Mouse (Mus musculus) spleen, adult 2 months (tissue): ENCODE results near the gene Capn10.

Experiments used
- CTCF ChIP-seq: fragments of 200-500 bp; IDR thresholded peaks from 2 replicates; pipeline ENCODE4 v1.5.1; 2011; ENCODE audit warnings: mild to moderate bottlenecking, inconsistent platforms; ENCODE audit not compliant: insufficient read depth, insufficient read length, insufficient replicate concordance; ENCODE audit errors: extremely low read depth
- POLR2A ChIP-seq: fragments of 200-500 bp; IDR thresholded peaks from 2 replicates; pipeline ENCODE4 v1.6.1; 2011; ENCODE audit warnings: low read depth, low read length, inconsistent platforms

- TF ChIP-seq CTCF (no peak), POLR2A (no peak)
Observed at GRCm38 (mm10) chr1:92953641-92954040, 19.5 kb downstream of the Capn10 start.
